Mouse (Mus musculus) hindbrain, embryonic 14.5 days (tissue): Measurements from ENCODE around the gene Ntm. TPM values are rescaled to one million over a fixed set of nuclear protein-coding genes. Genes with fewer than 3 reads are reported as not detected.

Experiments used
- ATAC-seq: fragments of 200-750 bp; cut with Nextera tagmentation; 2 replicates; pipeline ENCODE4 v1.8.0; 2017; ENCODE audit warnings: moderate number of reproducible peaks, mild to moderate bottlenecking, moderate TSS enrichment, moderate library complexity; ENCODE audit not compliant: low FRiP score
- DNase-seq: peaks from one replicate; pipeline ENCODE4 v3.0.0-alpha.2; 2015; ENCODE audit warnings: low spot score
- H3K27ac ChIP-seq: fragments of 300-500 bp; sonication (generic); 2 replicates; pipeline ENCODE4 v1.5.1; 2014; ENCODE audit warnings: mild to moderate bottlenecking, moderate library complexity
- H3K27me3 ChIP-seq: fragments of 300-500 bp; sonication (generic); 2 replicates; pipeline ENCODE4 v1.6.1; 2014; ENCODE audit warnings: mild to moderate bottlenecking, low read length, mixed read lengths; ENCODE audit not compliant: control insufficient read depth, insufficient read depth
- H3K36me3 ChIP-seq: fragments of 300-500 bp; sonication (generic); replicated peaks from 2 replicates; pipeline ENCODE4 v1.6.1; 2014; ENCODE audit not compliant: control insufficient read depth, insufficient read depth
- H3K4me1 ChIP-seq: fragments of 300-500 bp; sonication (generic); replicated peaks from 2 replicates; pipeline ENCODE4 v1.6.1; 2014; ENCODE audit warnings: antibody characterized with exemption, low read length, mixed read lengths; ENCODE audit not compliant: control insufficient read depth, insufficient read depth
- H3K4me2 ChIP-seq: fragments of 300-500 bp; sonication (generic); replicated peaks from 2 replicates; pipeline ENCODE4 v1.6.1; 2014; ENCODE audit warnings: mild to moderate bottlenecking, moderate library complexity
- H3K4me3 ChIP-seq: fragments of 300-500 bp; sonication (generic); replicated peaks from 2 replicates; pipeline ENCODE4 v1.5.1; 2014; ENCODE audit warnings: mild to moderate bottlenecking, low read length
- H3K9ac ChIP-seq: fragments of 300-500 bp; sonication (generic); 2 replicates; pipeline ENCODE4 v1.6.1; 2014
- H3K9me3 ChIP-seq: fragments of 300-500 bp; sonication (generic); 2 replicates; pipeline ENCODE4 v1.6.1; 2016; ENCODE audit warnings: low read length; ENCODE audit not compliant: control insufficient read depth
- WGBS: fragments of 180-500 bp; shearing (Covaris S2); extraction: QIAGEN DNeasy Blood & Tissue Kit; methylation state at CpG from one replicate; pipeline ENCODE4 v1.1.7; 2014; 5-methylcytosine and 5-hydroxymethylcytosine counted together
- polyA plus RNA-seq: library from polyadenylated mRNA; unstranded; fragments of >200 nt; fragmentation: Nextera tagmentation; extraction: Ambion mirVana; gene quantifications from 2 replicates; pipeline ENCODE4 v1.2.1, GENCODE M21; 2014

The Ntm gene
- polyA plus RNA-seq, 1 experiment from 2014 or later, result 196 TPM

GRCm38 (mm10) chr9:29954031-29954430, 8.9 kb downstream of the Ntm start:
- peaks cover 3% of the 10 kb centered on the region; the same call in 1 of the 2 replicates for H3K4me1 ChIP-seq
- no peak for DNase-seq
- H3K27me3 ChIP-seq, result no peaks in the 10 kb centered on the region
- no peak; the same call in 1 of the 2 replicates for ATAC-seq
- H3K4me2 ChIP-seq, result no peak overlapping the region
- no peak overlapping the region for H3K27ac ChIP-seq
- H3K9ac ChIP-seq, result no peak overlapping the region
- H3K4me3 ChIP-seq, result no peak overlapping the region
- no peaks in the 10 kb centered on the region for H3K36me3 ChIP-seq
- no peaks in the 10 kb centered on the region for H3K9me3 ChIP-seq
- WGBS, result 45% methylated on average over 6 of the region's 6 CpGs

GRCm38 (mm10) chr9:29949041-29949440, 13.9 kb downstream of the Ntm start:
- H3K4me3 ChIP-seq, result no peak overlapping the region
- no peak overlapping the region for H3K4me2 ChIP-seq
- no peaks in the 10 kb centered on the region for H3K4me1 ChIP-seq
- H3K9me3 ChIP-seq, result no peaks in the 10 kb centered on the region
- H3K27me3 ChIP-seq, result no peaks in the 10 kb centered on the region
- no peaks in the 10 kb centered on the region for H3K36me3 ChIP-seq
- no peak overlapping the region for H3K9ac ChIP-seq
- no peak overlapping the region for H3K27ac ChIP-seq
- 84% methylated on average over 3 of the region's 3 CpGs for WGBS
- DNase-seq (no peak), ATAC-seq (no peak)

- Histone ChIP-seq H3K36me3 (no peaks in the 10 kb centered on the region), H3K4me1 (peaks cover 19% of the 10 kb centered on the region), H3K4me2 (peak overlapping the region; percentile 15; the same call in 1 of the 2 replicates), H3K9me3 (no peaks in the 10 kb centered on the region), H3K9ac (no peak overlapping the region), H3K4me3 (no peak overlapping the region), H3K27ac (no peak overlapping the region), H3K27me3 (no peaks in the 10 kb centered on the region)
- WGBS, result 26% methylated on average over 20 of the region's 20 CpGs
- ATAC-seq (no peak; the same call in 1 of the 2 replicates), DNase-seq (no peak)
Observed at GRCm38 (mm10) chr9:29943209-29944070, 19.5 kb downstream of the Ntm start.

- Histone ChIP-seq H3K4me2 (no peak overlapping the region), H3K36me3 (no peaks in the 10 kb centered on the region), H3K9me3 (no peaks in the 10 kb centered on the region), H3K9ac (no peak overlapping the region), H3K4me3 (no peak overlapping the region), H3K4me1 (peaks cover 27% of the 10 kb centered on the region), H3K27me3 (no peaks in the 10 kb centered on the region), H3K27ac (0 out of 2 replicates have a peak overlapping the region, but pooled peaks have one; percentile 1)
- DNase-seq (no peak), ATAC-seq (0 out of 2 replicates have a peak, but pooled peaks have one; percentile 11)
- 42% methylated on average over 11 of the region's 11 CpGs for WGBS
Observed at GRCm38 (mm10) chr9:29942183-29942952, 20.6 kb downstream of the Ntm start.

GRCm38 (mm10) chr9:29939517-29940034, 23.4 kb downstream of the Ntm start:
- WGBS, result 59% methylated on average over 16 of the region's 16 CpGs
- H3K36me3 ChIP-seq, result no peaks in the 10 kb centered on the region

GRCm38 (mm10) chr9:29928796-29929195, 34.1 kb downstream of the Ntm start:
- 83% methylated on average over 4 of the region's 4 CpGs for WGBS
- DNase-seq, result no peak
- Histone ChIP-seq H3K4me2 (no peak overlapping the region), H3K4me3 (no peak overlapping the region), H3K9me3 (no peaks in the 10 kb centered on the region), H3K27ac (no peak overlapping the region), H3K9ac (no peak overlapping the region), H3K4me1 (peaks cover 6% of the 10 kb centered on the region), H3K36me3 (no peaks in the 10 kb centered on the region), H3K27me3 (no peaks in the 10 kb centered on the region)
- no peak for ATAC-seq

More at GRCm38 (mm10) chr9:29939517-29940034, 23.4 kb downstream of the Ntm start:
- H3K9me3 ChIP-seq, result no peaks in the 10 kb centered on the region
- H3K4me2 ChIP-seq, result no peak overlapping the region; the same call in 1 of the 2 replicates
- DNase-seq (no peak), ATAC-seq (no peak)
- no peak overlapping the region for H3K9ac ChIP-seq
- peak overlapping the region; percentile 66 for H3K27ac ChIP-seq
- H3K27me3 ChIP-seq, result no peaks in the 10 kb centered on the region
- peaks cover 31% of the 10 kb centered on the region for H3K4me1 ChIP-seq
- no peak overlapping the region for H3K4me3 ChIP-seq

GRCm38 (mm10) chr9:29925382-29925781, 37.6 kb downstream of the Ntm start:
- Histone ChIP-seq H3K36me3 (no peaks in the 10 kb centered on the region), H3K4me3 (no peak overlapping the region), H3K4me1 (peaks cover 21% of the 10 kb centered on the region), H3K9me3 (no peaks in the 10 kb centered on the region), H3K27me3 (no peaks in the 10 kb centered on the region), H3K9ac (no peak overlapping the region), H3K4me2 (no peak overlapping the region), H3K27ac (no peak overlapping the region)
- 67% methylated on average over 3 of the region's 3 CpGs for WGBS
- DNase-seq (no peak), ATAC-seq (no peak)

- no peak for DNase-seq
- peak; percentile 60; the same call in 1 of the 2 replicates for ATAC-seq
- peaks cover 18% of the 10 kb centered on the region; the same call in 1 of the 2 replicates for H3K4me1 ChIP-seq
- H3K4me3 ChIP-seq, result no peak overlapping the region
- 58% methylated on average over 9 of the region's 9 CpGs for WGBS
- peak overlapping the region; percentile 48; the same call in 1 of the 2 replicates for H3K27ac ChIP-seq
- no peak overlapping the region for H3K9ac ChIP-seq
- H3K9me3 ChIP-seq, result no peaks in the 10 kb centered on the region
- no peaks in the 10 kb centered on the region for H3K27me3 ChIP-seq
- H3K36me3 ChIP-seq, result no peaks in the 10 kb centered on the region
- H3K4me2 ChIP-seq, result no peak overlapping the region
Observed at GRCm38 (mm10) chr9:29898406-29899054, 64.4 kb downstream of the Ntm start.
